ENCODE assay signal across 17 mouse cellular contexts in genomic region chr4:82837526-82838240, GRCm38 (mm10). TPM values are rescaled to one million over a fixed set of nuclear protein-coding genes. Genes with fewer than 3 reads are reported as not detected.
DNase-seq lines count a peak whose midpoint lies in the region; TF ChIP-seq lines count a peak whose summit lies in the region.
"Had no signal": no experiment of that assay in that cellular context is flagged by ENCODE, and none has a peak within 500 bp of the region (broad histone marks: within the 10 kb centered on the region; RNA-seq: fewer than 3 reads in every experiment).

No protein-coding gene starts in this region.

- peak; percentile 46 for TF ChIP-seq CTCF in gastrocnemius, adult 2 months (IDR thresholded peaks at IDR 0.05)

- H3K27ac ChIP-seq in gastrocnemius, adult 2 months: no peak overlapping the region
- H3K27ac ChIP-seq: forebrain, embryonic 12.5 days; neural tube, embryonic 15.5 days had no signal

- no peak for DNase-seq in gastrocnemius, adult 2 months
- no peak for DNase-seq in gastrocnemius, postnatal 36 days
- peak; percentile 2 for DNase-seq in lung, postnatal 25 days (ENCODE audit: low spot score)
- no peak for DNase-seq in lung, postnatal 14 days
- peak; percentile 33 for DNase-seq in MN1 (ENCODE audit: low spot score)
- DNase-seq in retina, postnatal 7 days (ENCODE audit: low read depth, low spot score): peak; percentile 6
- no peak for DNase-seq in left cerebral cortex, postnatal 25 days (ENCODE audit: low spot score in 2 of 2)
- DNase-seq: adrenal gland, postnatal 36 days; cerebellum, adult 11 months; kidney, adult 8-10 months; layer of hippocampus, adult 9-11 months; thymus, postnatal 25 days had no signal

- H3K4me3 ChIP-seq in gastrocnemius, adult 2 months: no peak overlapping the region
- H3K4me3 ChIP-seq: forebrain, embryonic 12.5 days; heart, embryonic 12.5 days; neural tube, embryonic 15.5 days had no signal

- intact Hi-C loops in gastrocnemius, adult 2 months (cut with DNase I): loop anchor here (5.0 kb wide), 1 partner anchor 195 kb away; no protein-coding TSS in a partner anchor
- intact Hi-C loops in gastrocnemius, postnatal 36 days (cut with DNase I): no loop called here
- intact Hi-C loops in left cerebral cortex, postnatal 25 days (cut with DNase I): no loop called here

RNA-seq across cellular contexts. Expression of gene Zdhhc21, which starts 22.1 kb away (rescaled TPM):
- total RNA-seq in gastrocnemius, adult 2 months (2021): 10 to 100 TPM; 10.9 to 13.9 TPM
- 10 to 100 TPM in 1 of 2 experiments, 1 to 10 TPM in 1; 9.9 to 12.0 TPM for total RNA-seq in gastrocnemius, postnatal 36 days (2021)
- 10 to 100 TPM; 58.9 to 64.4 TPM for total RNA-seq in left cerebral cortex, postnatal 25 days (2021)

RNA-seq across cellular contexts. Expression of gene Cer1, which starts 47.3 kb away (rescaled TPM):
- not detected for total RNA-seq in gastrocnemius, adult 2 months (2021)
- total RNA-seq in gastrocnemius, postnatal 36 days (2021): not detected
- total RNA-seq in left cerebral cortex, postnatal 25 days (2021): under 1 TPM in 1 of 2 experiments, not detected in 1; 0.41 TPM
- total RNA-seq: adrenal gland, postnatal 36 days; gastrocnemius, adult 8-10 months; hematopoietic stem cell, adult 5-6 weeks had no signal

Comparison
In these comparisons a context has a peak if more than half of its experiments do, and no peak if none do; other contexts are left out.
1. DNase-seq: peak in lung, postnatal 25 days (single experiment), MN1 (single experiment) and retina, postnatal 7 days (single experiment); none in gastrocnemius, adult 2 months (single experiment), gastrocnemius, postnatal 36 days (0 of 2), lung, postnatal 14 days (single experiment) and left cerebral cortex, postnatal 25 days (0 of 2).
2. RNA of gene Zdhhc21, which starts 22.1 kb away (total RNA-seq): 58.9 to 64.4 TPM in left cerebral cortex, postnatal 25 days; 10.9 to 13.9 TPM in gastrocnemius, adult 2 months and 9.9 to 12.0 TPM in gastrocnemius, postnatal 36 days; every median in the first group is over 4 times any median in the second.